Mouse (Mus musculus) forebrain, embryonic 15.5 days (tissue): Measurements from ENCODE around the gene Tdrd5. TPM values are rescaled to one million over a fixed set of nuclear protein-coding genes. Genes with fewer than 3 reads are reported as not detected.
"Not testable (repeated sequence)": the region's sequence is repeated elsewhere in the genome, so short reads cannot be mapped to it uniquely, and the experiment has no call there.

Experiments used
- ATAC-seq: fragments of 200-750 bp; cut with Nextera tagmentation; replicated peaks from 2 replicates; pipeline ENCODE4 v1.8.0; 2017; ENCODE audit warnings: mild to moderate bottlenecking, moderate TSS enrichment, moderate library complexity
- H3K27ac ChIP-seq: fragments of 300-500 bp; sonication (generic); replicated peaks from 2 replicates; pipeline ENCODE4 v1.5.1; 2015; ENCODE audit warnings: mild to moderate bottlenecking, inconsistent platforms
- H3K27me3 ChIP-seq: fragments of 300-500 bp; sonication (generic); 2 replicates; pipeline ENCODE4 v1.6.1; 2015; ENCODE audit warnings: inconsistent platforms
- H3K36me3 ChIP-seq: fragments of 300-500 bp; sonication (generic); 2 replicates; pipeline ENCODE4 v1.6.1; 2015; ENCODE audit warnings: mild to moderate bottlenecking, inconsistent platforms
- H3K4me1 ChIP-seq: fragments of 300-500 bp; sonication (generic); 2 replicates; pipeline ENCODE4 v1.6.1; 2015; ENCODE audit warnings: inconsistent platforms
- H3K4me2 ChIP-seq: fragments of 300-500 bp; sonication (generic); replicated peaks from 2 replicates; pipeline ENCODE4 v1.6.1; 2015; ENCODE audit warnings: mild to moderate bottlenecking, inconsistent platforms
- H3K4me3 ChIP-seq: fragments of 300-500 bp; sonication (generic); 2 replicates; pipeline ENCODE4 v1.5.1; 2015; ENCODE audit warnings: mild to moderate bottlenecking, inconsistent platforms
- H3K9ac ChIP-seq: fragments of 300-500 bp; sonication (generic); replicated peaks from 2 replicates; pipeline ENCODE4 v1.6.1; 2015; ENCODE audit warnings: mild to moderate bottlenecking, inconsistent platforms
- H3K9me3 ChIP-seq: fragments of 300-500 bp; sonication (generic); 2 replicates; pipeline ENCODE4 v1.6.1; 2016; ENCODE audit warnings: inconsistent platforms
- WGBS: fragments of 180-500 bp; shearing (Covaris S2); methylation state at CpG from one replicate; pipeline ENCODE4 v1.1.7; 2015; ENCODE audit warnings: mixed read lengths; 5-methylcytosine and 5-hydroxymethylcytosine counted together
- polyA plus RNA-seq: library from polyadenylated mRNA; unstranded; fragments of >200 nt; fragmentation: Nextera tagmentation; extraction: Ambion mirVana; gene quantifications from 2 replicates; pipeline ENCODE4 v1.2.1, GENCODE M21; 2015

Tdrd5 gene
- polyA plus RNA-seq, 1 experiment from 2014 or later: 0.31 TPM

GRCm38 (mm10) chr1:156288556-156289221, 14.8 kb downstream of the Tdrd5 start:
- Histone ChIP-seq H3K9me3 (no peaks in the 10 kb centered on the region), H3K27ac (no peak overlapping the region), H3K4me1 (no peaks in the 10 kb centered on the region), H3K27me3 (no peaks in the 10 kb centered on the region), H3K9ac (no peak overlapping the region), H3K36me3 (no peaks in the 10 kb centered on the region), H3K4me3 (no peak overlapping the region), H3K4me2 (no peak overlapping the region)
- no peak for ATAC-seq
- 60% methylated on average over 9 of the region's 9 CpGs for WGBS

GRCm38 (mm10) chr1:156285541-156285896, 17.9 kb downstream of the Tdrd5 start:
- no peak for ATAC-seq
- WGBS: 83% methylated on average over 5 of the region's 5 CpGs
- H3K4me3 ChIP-seq: no peak overlapping the region
- H3K27me3 ChIP-seq: no peaks in the 10 kb centered on the region
- no peaks in the 10 kb centered on the region for H3K9me3 ChIP-seq
- H3K4me1 ChIP-seq: no peaks in the 10 kb centered on the region
- H3K9ac ChIP-seq: no peak overlapping the region
- no peak overlapping the region for H3K27ac ChIP-seq
- no peak overlapping the region for H3K4me2 ChIP-seq
- H3K36me3 ChIP-seq: no peaks in the 10 kb centered on the region

GRCm38 (mm10) chr1:156284851-156285540, 18.5 kb downstream of the Tdrd5 start:
- Histone ChIP-seq H3K9ac (no peak overlapping the region), H3K27ac (no peak overlapping the region), H3K27me3 (no peaks in the 10 kb centered on the region), H3K4me1 (no peaks in the 10 kb centered on the region), H3K4me2 (no peak overlapping the region), H3K36me3 (no peaks in the 10 kb centered on the region), H3K9me3 (no peaks in the 10 kb centered on the region), H3K4me3 (no peak overlapping the region)
- no peak for ATAC-seq
- 51% methylated on average over 9 of the region's 9 CpGs for WGBS

- Histone ChIP-seq H3K9ac (no peak overlapping the region), H3K4me2 (no peak overlapping the region), H3K4me1 (no peaks in the 10 kb centered on the region), H3K27me3 (no peaks in the 10 kb centered on the region), H3K36me3 (no peaks in the 10 kb centered on the region), H3K9me3 (no peaks in the 10 kb centered on the region), H3K4me3 (no peak overlapping the region), H3K27ac (no peak overlapping the region)
- no peak for ATAC-seq
- 84% methylated on average over 10 of the region's 10 CpGs for WGBS
Observed at GRCm38 (mm10) chr1:156284207-156284606, 19.3 kb downstream of the Tdrd5 start.

- no peaks in the 10 kb centered on the region for H3K4me1 ChIP-seq
- no peaks in the 10 kb centered on the region for H3K27me3 ChIP-seq
- no peaks in the 10 kb centered on the region for H3K9me3 ChIP-seq
- H3K4me2 ChIP-seq: no peak overlapping the region
- no peak overlapping the region for H3K9ac ChIP-seq
- no peaks in the 10 kb centered on the region for H3K36me3 ChIP-seq
- no peak overlapping the region for H3K27ac ChIP-seq
- 76% methylated on average over 7 of the region's 7 CpGs for WGBS
- no peak for ATAC-seq
- H3K4me3 ChIP-seq: no peak overlapping the region
Observed at GRCm38 (mm10) chr1:156280131-156280530, 23.3 kb downstream of the Tdrd5 start.

- no peaks in the 10 kb centered on the region for H3K9me3 ChIP-seq
- H3K4me3 ChIP-seq: no peak overlapping the region
- no peaks in the 10 kb centered on the region for H3K36me3 ChIP-seq
- H3K4me1 ChIP-seq: no peaks in the 10 kb centered on the region
- H3K27ac ChIP-seq: no peak overlapping the region
- H3K4me2 ChIP-seq: no peak overlapping the region
- 60% methylated on average over 7 of the region's 7 CpGs for WGBS
- H3K27me3 ChIP-seq: no peaks in the 10 kb centered on the region
- H3K9ac ChIP-seq: no peak overlapping the region
- no peak for ATAC-seq
Observed at GRCm38 (mm10) chr1:156273647-156274046, 29.8 kb downstream of the Tdrd5 start.

- ATAC-seq: peak; percentile 61; the same call in 1 of the 2 replicates
Observed at GRCm38 (mm10) chr1:156271654-156272053, 31.8 kb downstream of the Tdrd5 start.

GRCm38 (mm10) chr1:156270471-156270870, 33.0 kb downstream of the Tdrd5 start:
- no peak for ATAC-seq
- H3K4me3 ChIP-seq: no peak overlapping the region
- H3K9ac ChIP-seq: no peak overlapping the region
- H3K4me2 ChIP-seq: no peak overlapping the region
- 86% methylated on average over 9 of the region's 9 CpGs for WGBS
- H3K4me1 ChIP-seq: no peaks in the 10 kb centered on the region
- no peak overlapping the region for H3K27ac ChIP-seq
- H3K27me3 ChIP-seq: no peaks in the 10 kb centered on the region
- H3K9me3 ChIP-seq: no peaks in the 10 kb centered on the region
- H3K36me3 ChIP-seq: no peaks in the 10 kb centered on the region

More at GRCm38 (mm10) chr1:156271654-156272053, 31.8 kb downstream of the Tdrd5 start:
- Histone ChIP-seq H3K27me3 (no peaks in the 10 kb centered on the region), H3K36me3 (no peaks in the 10 kb centered on the region), H3K4me3 (no peak overlapping the region), H3K9ac (no peak overlapping the region), H3K4me2 (no peak overlapping the region), H3K9me3 (no peaks in the 10 kb centered on the region), H3K27ac (no peak overlapping the region), H3K4me1 (no peaks in the 10 kb centered on the region)
- 17% methylated on average over 5 of the region's 5 CpGs for whole genome bisulfite sequencing

- not testable (repeated sequence) for H3K4me3 ChIP-seq, H3K27ac ChIP-seq, H3K4me2 ChIP-seq, H3K27me3 ChIP-seq, H3K36me3 ChIP-seq, H3K9me3 ChIP-seq, H3K4me1 ChIP-seq, H3K9ac ChIP-seq, ATAC-seq
- WGBS: 16% methylated on average over 3 of the region's 3 CpGs
Observed at GRCm38 (mm10) chr1:156268546-156268945, 34.9 kb downstream of the Tdrd5 start.

- 83% methylated on average over 8 of the region's 8 CpGs for whole genome bisulfite sequencing
- Histone ChIP-seq H3K27ac (no peak overlapping the region), H3K4me1 (no peaks in the 10 kb centered on the region), H3K9me3 (no peaks in the 10 kb centered on the region), H3K27me3 (no peaks in the 10 kb centered on the region), H3K9ac (no peak overlapping the region), H3K36me3 (no peaks in the 10 kb centered on the region), H3K4me3 (no peak overlapping the region), H3K4me2 (no peak overlapping the region)
- no peak for ATAC-seq
Observed at GRCm38 (mm10) chr1:156263946-156264345, 39.5 kb downstream of the Tdrd5 start.

GRCm38 (mm10) chr1:156263352-156263751, 40.1 kb downstream of the Tdrd5 start:
- Histone ChIP-seq H3K36me3 (no peaks in the 10 kb centered on the region), H3K27ac (no peak overlapping the region), H3K4me2 (no peak overlapping the region), H3K27me3 (no peaks in the 10 kb centered on the region), H3K9me3 (no peaks in the 10 kb centered on the region), H3K4me3 (no peak overlapping the region), H3K4me1 (no peaks in the 10 kb centered on the region), H3K9ac (no peak overlapping the region)
- 46% methylated on average over 2 of the region's 2 CpGs for WGBS
- ATAC-seq: no peak

GRCm38 (mm10) chr1:156254866-156255265, 48.6 kb downstream of the Tdrd5 start:
- no peaks in the 10 kb centered on the region for H3K9me3 ChIP-seq
- H3K27ac ChIP-seq: no peak overlapping the region
- H3K4me2 ChIP-seq: no peak overlapping the region
- WGBS: 65% methylated on average over 4 of the region's 4 CpGs
- H3K36me3 ChIP-seq: no peaks in the 10 kb centered on the region
- no peaks in the 10 kb centered on the region for H3K4me1 ChIP-seq
- no peak overlapping the region for H3K9ac ChIP-seq
- H3K27me3 ChIP-seq: no peaks in the 10 kb centered on the region
- H3K4me3 ChIP-seq: no peak overlapping the region
- no peak for ATAC-seq

GRCm38 (mm10) chr1:156251096-156251495, 52.4 kb downstream of the Tdrd5 start:
- H3K27me3 ChIP-seq, H3K27ac ChIP-seq, H3K4me2 ChIP-seq, ATAC-seq, H3K9me3 ChIP-seq, H3K4me1 ChIP-seq, H3K4me3 ChIP-seq, H3K9ac ChIP-seq, H3K36me3 ChIP-seq: not testable (repeated sequence)
- 94% methylated on average over 4 of the region's 4 CpGs for WGBS
